Mouse (Mus musculus): ENCODE data around the gene Klhdc8a.

GRCm38 (mm10) chr1:132289965-132290364 is 8.5 kb upstream of the Klhdc8a start:
- TF ChIP-seq EP300 (IDR thresholded peaks at IDR 0.05; ENCODE audit: low read depth) = no peak
- TF ChIP-seq CTCF (IDR thresholded peaks at IDR 0.05; ENCODE audit: low read depth) = no peak

All from liver, postnatal 0 days (tissue).